Mouse (Mus musculus): Measurements from ENCODE around the gene Proz.
"Not testable (repeated sequence)": the region's sequence is repeated elsewhere in the genome, so short reads cannot be mapped to it uniquely, and the experiment has no call there.

Proz gene

GRCm38 (mm10) chr8:13060441-13061150 lies at the start of gene Proz:
Proz (plus strand) TSS chr8:13060914.
- DNase-seq (ENCODE audit: low read depth, low spot score), result no peak

- no peak for DNase-seq (ENCODE audit: low read depth, low spot score)
Observed at GRCm38 (mm10) chr8:13019560-13019959, 41.2 kb upstream of the Proz start.

GRCm38 (mm10) chr8:13021830-13022229 lies 38.9 kb upstream of the Proz start:
- DNase-seq (ENCODE audit: low read depth, low spot score), result no peak

GRCm38 (mm10) chr8:13025487-13026224 lies 35.1 kb upstream of the Proz start, which contains the start of gene F7:
F7 (plus strand) TSS chr8:13026034.
- peak; percentile 30 for DNase-seq (ENCODE audit: low read depth, low spot score)

GRCm38 (mm10) chr8:13027615-13028014 lies 33.1 kb upstream of the Proz start:
- DNase-seq (ENCODE audit: low read depth, low spot score), result no peak

GRCm38 (mm10) chr8:13028482-13028881 lies 32.2 kb upstream of the Proz start:
- DNase-seq (ENCODE audit: low read depth, low spot score), result no peak

GRCm38 (mm10) chr8:13036346-13036812 lies 24.3 kb upstream of the Proz start:
- no peak for DNase-seq (ENCODE audit: low read depth, low spot score)

- DNase-seq (ENCODE audit: low read depth, low spot score), result no peak
Observed at GRCm38 (mm10) chr8:13037015-13037414, 23.7 kb upstream of the Proz start, which contains the start of gene F10. F10 (plus strand) TSS chr8:13037308.

GRCm38 (mm10) chr8:13037569-13037968 lies 23.1 kb upstream of the Proz start:
- no peak for DNase-seq (ENCODE audit: low read depth, low spot score)

- no peak for DNase-seq (ENCODE audit: low read depth, low spot score)
Observed at GRCm38 (mm10) chr8:13039054-13039453, 21.7 kb upstream of the Proz start.

- DNase-seq (ENCODE audit: low read depth, low spot score), result no peak
Observed at GRCm38 (mm10) chr8:13041459-13041858, 19.3 kb upstream of the Proz start.

GRCm38 (mm10) chr8:13047652-13048051 lies 13.1 kb upstream of the Proz start:
- no peak for DNase-seq (ENCODE audit: low read depth, low spot score)

- no peak for DNase-seq (ENCODE audit: low read depth, low spot score)
Observed at GRCm38 (mm10) chr8:13050550-13050949, 10.2 kb upstream of the Proz start.

GRCm38 (mm10) chr8:13057351-13057750 lies 3.4 kb upstream of the Proz start:
- DNase-seq (ENCODE audit: low read depth, low spot score), result no peak

GRCm38 (mm10) chr8:13063112-13063511 lies 2.4 kb downstream of the Proz start:
- DNase-seq (ENCODE audit: low read depth, low spot score), result no peak

GRCm38 (mm10) chr8:13073255-13073654 lies 12.5 kb downstream of the Proz start:
- no peak for DNase-seq (ENCODE audit: low read depth, low spot score)

GRCm38 (mm10) chr8:13075044-13075443 lies 14.3 kb downstream of the Proz start:
- no peak for DNase-seq (ENCODE audit: low read depth, low spot score)

- not testable (repeated sequence) for DNase-seq (ENCODE audit: low read depth, low spot score)
Observed at GRCm38 (mm10) chr8:13075579-13075978, 14.9 kb downstream of the Proz start.

GRCm38 (mm10) chr8:13077542-13077941 lies 16.8 kb downstream of the Proz start:
- DNase-seq (ENCODE audit: low read depth, low spot score), result no peak

- DNase-seq (ENCODE audit: low read depth, low spot score), result peak; percentile 83
Observed at GRCm38 (mm10) chr8:13104691-13105086, 44.0 kb downstream of the Proz start.

GRCm38 (mm10) chr8:13105087-13105881 lies 44.6 kb downstream of the Proz start, which contains the start of the genes Pcid2 and Cul4a:
Pcid2 (minus strand) TSS chr8:13105459.
Cul4a (plus strand) TSS chr8:13105621.
- DNase-seq (ENCODE audit: low read depth, low spot score), result peak; percentile 99

Data from mesoderm, embryonic 11.5 days (tissue).